Mouse (Mus musculus): ENCODE data around the gene Spx. TPM values are rescaled to one million over a fixed set of nuclear protein-coding genes. Genes with fewer than 3 reads are reported as not detected.
A peak's percentile ranks its signal among the peaks of the same experiment; 100 is the strongest.

The Spx gene
- polyA plus RNA-seq, 1 experiment = 0.19 TPM

GRCm38 (mm10) chr6:142459017-142459678 is 45.9 kb downstream of the Spx start:
- H3K36me3 ChIP-seq (ENCODE audit: control insufficient read depth, insufficient read depth) = no peaks in the 10 kb centered on the region
- TF ChIP-seq TCF3 (IDR thresholded peaks at IDR 0.05; ENCODE audit: insufficient read length, low read depth) (no peak), POLR2AphosphoS2 (IDR thresholded peaks at IDR 0.05; ENCODE audit: insufficient read length, low read depth) (no peak), MAX (IDR thresholded peaks at IDR 0.05; ENCODE audit: low read depth) (no peak), REST (IDR thresholded peaks at IDR 0.05; ENCODE audit: insufficient read depth, insufficient read length) (no peak), POLR2A (IDR thresholded peaks at IDR 0.05; ENCODE audit: insufficient read length, low read depth) (no peak), E2F4 (IDR thresholded peaks at IDR 0.05; ENCODE audit: insufficient read depth) (no peak), CEBPB (IDR thresholded peaks at IDR 0.05; ENCODE audit: insufficient read depth, poor library complexity, severe bottlenecking) (no peak)
- no peaks in the 10 kb centered on the region for H3K79me2 ChIP-seq (ENCODE audit: control insufficient read depth, insufficient read depth)
- no peak overlapping the region for H3K4me3 ChIP-seq
- H3K4me2 ChIP-seq (ENCODE audit: low read depth) = no peak overlapping the region
- H3ac ChIP-seq (ENCODE audit: control insufficient read depth, insufficient read length) = no peak overlapping the region
- no peaks in the 10 kb centered on the region for H3K27me3 ChIP-seq (ENCODE audit: control insufficient read depth, insufficient read depth, insufficient read length)

DNA sequence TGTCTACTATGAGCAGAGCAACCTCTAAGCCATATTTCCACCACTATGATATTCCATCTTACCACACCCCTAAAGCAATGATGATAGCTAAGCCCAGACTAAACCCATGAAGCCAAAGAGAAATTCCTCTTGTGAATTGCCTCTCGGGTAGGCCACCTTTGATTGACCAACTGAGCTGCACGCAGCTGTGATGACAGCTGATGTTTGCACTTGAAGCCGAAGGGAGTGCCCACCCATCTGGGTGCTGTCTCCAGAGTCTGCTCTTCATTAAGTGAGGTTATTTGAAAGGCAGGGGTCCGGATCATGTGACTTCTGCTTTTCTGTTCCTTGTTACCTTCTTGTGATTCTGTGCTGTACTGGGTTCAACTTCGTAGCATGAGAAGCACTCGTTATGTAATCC is 49.0 kb downstream of the Spx start:
- no peaks in the 10 kb centered on the region for H3K36me3 ChIP-seq (ENCODE audit: control insufficient read depth, insufficient read depth)
- no peak overlapping the region for H3ac ChIP-seq (ENCODE audit: control insufficient read depth, insufficient read length)
- H3K79me2 ChIP-seq (ENCODE audit: control insufficient read depth, insufficient read depth) = no peaks in the 10 kb centered on the region
- H3K27me3 ChIP-seq (ENCODE audit: control insufficient read depth, insufficient read depth, insufficient read length) = no peaks in the 10 kb centered on the region
- TF ChIP-seq TCF12 (IDR thresholded peaks at IDR 0.05; ENCODE audit: insufficient read depth, poor library complexity, severe bottlenecking) (no peak), MYOG (IDR thresholded peaks at IDR 0.05; ENCODE audit: control insufficient read depth in 1 of 3, insufficient read depth in 1 of 3, insufficient read length in 2 of 3, low read depth in 2 of 3) (peak in 1 of 3 experiments; percentile 60), MYOD1 (IDR thresholded peaks at IDR 0.05; ENCODE audit: control insufficient read depth in 1 of 3, insufficient read length in 2 of 3, low read depth in 2 of 3) (peak in 2 of 3 experiments; percentile 74 to 76), USF1 (IDR thresholded peaks at IDR 0.05; ENCODE audit: low read depth) (no peak)
- no peak overlapping the region for H3K4me2 ChIP-seq (ENCODE audit: low read depth)
- H3K4me3 ChIP-seq = no peak overlapping the region

Other genes with a start within 250 kb of the Spx start
- gene Slco1a6, start 204.9 kb upstream of the Spx start, polyA plus RNA-seq (2012; fragmentation: generic; extraction: Trizol) = 0.19 TPM
- gene Iapp, start 115.0 kb upstream of the Spx start, polyA plus RNA-seq (2012; fragmentation: generic; extraction: Trizol) = not detected
- 0.20 TPM for gene Slco1a5, start 90.5 kb upstream of the Spx start, polyA plus RNA-seq (2012; fragmentation: generic; extraction: Trizol)
- gene Pyroxd1, start 67.8 kb upstream of the Spx start, polyA plus RNA-seq (2012; fragmentation: generic; extraction: Trizol) = 4.1 TPM
- gene Recql, start 26.4 kb upstream of the Spx start, polyA plus RNA-seq (2012; fragmentation: generic; extraction: Trizol) = 8.8 TPM
- gene Golt1b, start 26.2 kb upstream of the Spx start, polyA plus RNA-seq (2012; fragmentation: generic; extraction: Trizol) = 22.7 TPM
- gene Gys2, start 59.7 kb downstream of the Spx start, polyA plus RNA-seq (2012; fragmentation: generic; extraction: Trizol) = not detected
- 52.1 TPM for gene Ldhb, start 94.5 kb downstream of the Spx start, polyA plus RNA-seq (2012; fragmentation: generic; extraction: Trizol)
- 0.02 TPM for gene Kcnj8, start 158.2 kb downstream of the Spx start, polyA plus RNA-seq (2012; fragmentation: generic; extraction: Trizol)